Mouse (Mus musculus) forebrain, embryonic 15.5 days (tissue): Measurements from ENCODE around the gene Plce1. TPM values are rescaled to one million over a fixed set of nuclear protein-coding genes. Genes with fewer than 3 reads are reported as not detected.

Source experiments
- ATAC-seq: fragments of 200-750 bp; cut with Nextera tagmentation; replicated peaks from 2 replicates; pipeline ENCODE4 v1.8.0; 2017; ENCODE audit warnings: mild to moderate bottlenecking, moderate TSS enrichment, moderate library complexity
- H3K27ac ChIP-seq: fragments of 300-500 bp; sonication (generic); replicated peaks from 2 replicates; pipeline ENCODE4 v1.5.1; 2015; ENCODE audit warnings: mild to moderate bottlenecking, inconsistent platforms
- H3K27me3 ChIP-seq: fragments of 300-500 bp; sonication (generic); 2 replicates; pipeline ENCODE4 v1.6.1; 2015; ENCODE audit warnings: inconsistent platforms
- H3K36me3 ChIP-seq: fragments of 300-500 bp; sonication (generic); 2 replicates; pipeline ENCODE4 v1.6.1; 2015; ENCODE audit warnings: mild to moderate bottlenecking, inconsistent platforms
- H3K4me1 ChIP-seq: fragments of 300-500 bp; sonication (generic); 2 replicates; pipeline ENCODE4 v1.6.1; 2015; ENCODE audit warnings: inconsistent platforms
- H3K4me2 ChIP-seq: fragments of 300-500 bp; sonication (generic); replicated peaks from 2 replicates; pipeline ENCODE4 v1.6.1; 2015; ENCODE audit warnings: mild to moderate bottlenecking, inconsistent platforms
- H3K4me3 ChIP-seq: fragments of 300-500 bp; sonication (generic); 2 replicates; pipeline ENCODE4 v1.5.1; 2015; ENCODE audit warnings: mild to moderate bottlenecking, inconsistent platforms
- H3K9ac ChIP-seq: fragments of 300-500 bp; sonication (generic); replicated peaks from 2 replicates; pipeline ENCODE4 v1.6.1; 2015; ENCODE audit warnings: mild to moderate bottlenecking, inconsistent platforms
- H3K9me3 ChIP-seq: fragments of 300-500 bp; sonication (generic); 2 replicates; pipeline ENCODE4 v1.6.1; 2016; ENCODE audit warnings: inconsistent platforms
- WGBS: fragments of 180-500 bp; shearing (Covaris S2); methylation state at CpG from one replicate; pipeline ENCODE4 v1.1.7; 2015; ENCODE audit warnings: mixed read lengths; 5-methylcytosine and 5-hydroxymethylcytosine counted together
- polyA plus RNA-seq: library from polyadenylated mRNA; unstranded; fragments of >200 nt; fragmentation: Nextera tagmentation; extraction: Ambion mirVana; gene quantifications from 2 replicates; pipeline ENCODE4 v1.2.1, GENCODE M21; 2015

The Plce1 gene
- polyA plus RNA-seq, 1 experiment from 2014 or later = 4.4 TPM

GRCm38 (mm10) chr19:38721808-38722207, 240.9 kb downstream of the Plce1 start:
- H3K4me1 ChIP-seq = peaks cover 9% of the 10 kb centered on the region; the same call in 1 of the 2 replicates
- no peak overlapping the region for H3K27ac ChIP-seq
- ATAC-seq = no peak
- H3K9me3 ChIP-seq = no peaks in the 10 kb centered on the region
- no peak overlapping the region for H3K4me3 ChIP-seq
- WGBS = 92% methylated on average over 4 of the region's 4 CpGs
- no peaks in the 10 kb centered on the region for H3K36me3 ChIP-seq
- no peak overlapping the region for H3K4me2 ChIP-seq
- H3K9ac ChIP-seq = no peak overlapping the region
- H3K27me3 ChIP-seq = no peaks in the 10 kb centered on the region

GRCm38 (mm10) chr19:38722982-38723381, 242.1 kb downstream of the Plce1 start:
- WGBS = 85% methylated on average over 6 of the region's 6 CpGs

GRCm38 (mm10) chr19:38723969-38724368, 243.1 kb downstream of the Plce1 start:
- Histone ChIP-seq H3K4me2 (no peak overlapping the region), H3K27ac (peak overlapping the region; percentile 32; the same call in 1 of the 2 replicates), H3K4me1 (peaks cover 9% of the 10 kb centered on the region; the same call in 1 of the 2 replicates), H3K9me3 (no peaks in the 10 kb centered on the region), H3K27me3 (no peaks in the 10 kb centered on the region), H3K9ac (no peak overlapping the region), H3K4me3 (no peak overlapping the region), H3K36me3 (no peaks in the 10 kb centered on the region)
- 24% methylated on average over 5 of the region's 5 CpGs for WGBS
- ATAC-seq = no peak

More at GRCm38 (mm10) chr19:38722982-38723381, 242.1 kb downstream of the Plce1 start:
- no peak overlapping the region for H3K27ac ChIP-seq
- no peak overlapping the region for H3K9ac ChIP-seq
- no peaks in the 10 kb centered on the region for H3K36me3 ChIP-seq
- H3K4me2 ChIP-seq = no peak overlapping the region
- ATAC-seq = no peak
- H3K4me1 ChIP-seq = peaks cover 9% of the 10 kb centered on the region; the same call in 1 of the 2 replicates
- H3K4me3 ChIP-seq = no peak overlapping the region
- H3K9me3 ChIP-seq = no peaks in the 10 kb centered on the region
- H3K27me3 ChIP-seq = no peaks in the 10 kb centered on the region

GRCm38 (mm10) chr19:38728842-38729241, 247.9 kb downstream of the Plce1 start:
- no peak for ATAC-seq
- 65% methylated on average over 6 of the region's 6 CpGs for WGBS

DNA sequence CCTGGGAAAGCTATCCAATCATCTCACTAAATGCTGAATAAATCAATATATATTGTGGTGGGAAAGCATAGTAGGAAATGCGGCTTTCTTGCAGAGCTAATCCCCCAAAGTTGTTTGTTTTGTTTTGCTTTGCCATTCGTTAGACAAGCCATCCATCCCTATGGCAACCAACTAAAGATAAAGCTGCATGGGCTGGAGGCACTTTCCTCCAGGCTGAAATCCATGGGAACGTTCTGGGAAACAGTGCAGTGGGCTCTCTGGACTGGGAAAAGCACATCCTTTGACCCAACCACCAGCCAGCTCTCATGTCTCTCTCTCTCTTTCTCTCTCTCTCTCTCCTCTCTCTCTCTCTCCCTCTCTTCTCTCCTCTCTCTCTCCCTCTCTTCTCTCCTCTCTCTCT, 248.4 kb downstream of the Plce1 start:
- Histone ChIP-seq H3K27me3 (no peaks in the 10 kb centered on the region), H3K4me3 (no peak overlapping the region), H3K9me3 (no peaks in the 10 kb centered on the region), H3K4me1 (0 out of 2 replicates have a peak, but pooled peaks cover 2% of the 10 kb centered on the region), H3K27ac (no peak overlapping the region), H3K9ac (no peak overlapping the region), H3K36me3 (0 out of 2 replicates have a peak, but pooled peaks cover 1% of the 10 kb centered on the region), H3K4me2 (no peak overlapping the region)
- no peak for ATAC-seq
- 4% methylated on average over 3 of the region's 3 CpGs for WGBS

More at GRCm38 (mm10) chr19:38728842-38729241, 247.9 kb downstream of the Plce1 start:
- Histone ChIP-seq H3K4me2 (no peak overlapping the region), H3K4me3 (no peak overlapping the region), H3K27me3 (no peaks in the 10 kb centered on the region), H3K36me3 (no peaks in the 10 kb centered on the region), H3K4me1 (peaks cover 5% of the 10 kb centered on the region; the same call in 1 of the 2 replicates), H3K9ac (no peak overlapping the region), H3K27ac (no peak overlapping the region), H3K9me3 (no peaks in the 10 kb centered on the region)

- 92% methylated on average over 8 of the region's 8 CpGs for WGBS
- Histone ChIP-seq H3K4me3 (no peak overlapping the region), H3K4me2 (no peak overlapping the region)
Measured at GRCm38 (mm10) chr19:38744546-38744945, 263.6 kb downstream of the Plce1 start.

DNA sequence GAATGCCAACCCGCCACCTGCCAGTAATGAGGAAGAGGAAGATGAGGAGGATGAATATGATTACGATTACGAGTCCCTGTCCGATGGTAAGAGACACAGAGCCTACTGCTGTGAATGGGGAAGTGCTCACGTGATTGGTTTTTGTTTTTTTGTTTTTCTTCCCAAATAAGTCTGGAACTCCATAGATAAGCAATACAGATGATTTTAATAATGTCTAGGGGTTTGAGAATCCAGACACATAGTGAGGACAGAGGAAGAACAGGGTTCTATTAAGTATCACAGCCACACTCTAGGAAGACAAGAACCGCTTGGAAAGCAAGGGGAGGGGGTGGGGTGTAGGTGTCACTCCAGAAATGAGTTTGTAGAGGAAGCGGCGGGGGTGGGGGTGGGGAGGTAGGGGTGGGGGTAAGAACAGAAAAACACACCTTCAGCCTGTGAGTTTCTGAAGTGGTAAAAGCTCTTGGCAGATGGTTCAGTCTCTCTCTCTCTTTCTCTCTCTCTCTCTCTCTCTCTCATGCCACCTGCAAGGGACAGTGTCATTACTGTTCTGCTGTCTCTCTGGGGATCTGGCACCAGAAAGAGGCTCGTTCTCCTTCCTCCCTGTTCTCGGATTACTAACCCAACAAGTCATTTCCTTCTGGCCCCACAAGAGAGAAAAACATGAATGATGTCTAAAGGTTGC, 265.0 kb downstream of the Plce1 start:
- no peak overlapping the region for H3K4me2 ChIP-seq
- H3K9ac ChIP-seq = no peak overlapping the region
- no peaks in the 10 kb centered on the region for H3K9me3 ChIP-seq
- H3K36me3 ChIP-seq = no peaks in the 10 kb centered on the region
- no peaks in the 10 kb centered on the region for H3K27me3 ChIP-seq
- no peak overlapping the region for H3K27ac ChIP-seq
- no peaks in the 10 kb centered on the region for H3K4me1 ChIP-seq
- H3K4me3 ChIP-seq = no peak overlapping the region
- ATAC-seq = no peak
- 77% methylated on average over 10 of the region's 10 CpGs for WGBS

More at GRCm38 (mm10) chr19:38744546-38744945, 263.6 kb downstream of the Plce1 start:
- H3K9ac ChIP-seq = no peak overlapping the region
- ATAC-seq = no peak
- no peaks in the 10 kb centered on the region for H3K36me3 ChIP-seq
- H3K9me3 ChIP-seq = no peaks in the 10 kb centered on the region
- no peaks in the 10 kb centered on the region for H3K27me3 ChIP-seq
- no peak overlapping the region for H3K27ac ChIP-seq
- H3K4me1 ChIP-seq = no peaks in the 10 kb centered on the region

- Histone ChIP-seq H3K36me3 (no peaks in the 10 kb centered on the region), H3K9me3 (no peaks in the 10 kb centered on the region), H3K27me3 (no peaks in the 10 kb centered on the region), H3K4me1 (no peaks in the 10 kb centered on the region), H3K4me2 (no peak overlapping the region), H3K27ac (no peak overlapping the region), H3K4me3 (no peak overlapping the region), H3K9ac (no peak overlapping the region)
- WGBS = 52% methylated on average over 6 of the region's 6 CpGs
- ATAC-seq = no peak
Measured at GRCm38 (mm10) chr19:38746492-38747014, 265.6 kb downstream of the Plce1 start.

DNA sequence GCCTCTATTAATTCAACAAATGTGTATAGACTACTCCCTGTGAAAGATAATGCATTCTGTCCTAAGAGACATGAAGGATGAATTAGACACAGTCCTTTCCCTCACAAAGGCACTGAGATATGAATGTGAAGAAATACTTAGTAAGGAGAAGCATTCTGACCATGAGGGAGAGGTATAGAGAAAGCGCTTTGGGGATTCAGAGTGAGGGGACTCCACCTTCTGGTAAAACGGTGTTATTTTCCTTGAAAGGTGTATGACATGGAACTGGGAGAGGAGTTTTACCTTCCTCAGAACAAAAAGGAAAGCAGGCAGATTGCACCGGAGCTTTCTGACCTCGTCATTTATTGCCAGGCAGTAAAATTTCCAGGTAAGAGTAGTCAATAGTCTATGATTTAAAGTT, 269.3 kb downstream of the Plce1 start:
- no peak overlapping the region for H3K27ac ChIP-seq
- H3K9me3 ChIP-seq = no peaks in the 10 kb centered on the region
- no peak overlapping the region for H3K9ac ChIP-seq
- no peaks in the 10 kb centered on the region for H3K27me3 ChIP-seq
- ATAC-seq = no peak
- no peak overlapping the region for H3K4me2 ChIP-seq
- no peaks in the 10 kb centered on the region for H3K4me1 ChIP-seq
- no peaks in the 10 kb centered on the region for H3K36me3 ChIP-seq
- no peak overlapping the region for H3K4me3 ChIP-seq
- 64% methylated on average over 4 of the region's 4 CpGs for WGBS

- no peak for ATAC-seq
- WGBS = 77% methylated on average over 3 of the region's 3 CpGs
- no peak overlapping the region for H3K4me3 ChIP-seq
- H3K36me3 ChIP-seq = no peaks in the 10 kb centered on the region
- H3K9ac ChIP-seq = no peak overlapping the region
- no peak overlapping the region for H3K27ac ChIP-seq
- no peak overlapping the region for H3K4me2 ChIP-seq
- no peaks in the 10 kb centered on the region for H3K27me3 ChIP-seq
- H3K4me1 ChIP-seq = no peaks in the 10 kb centered on the region
- no peaks in the 10 kb centered on the region for H3K9me3 ChIP-seq
Measured at GRCm38 (mm10) chr19:38757161-38757560, 276.3 kb downstream of the Plce1 start.

- Histone ChIP-seq H3K9me3 (no peaks in the 10 kb centered on the region), H3K27me3 (no peaks in the 10 kb centered on the region), H3K27ac (no peak overlapping the region), H3K9ac (no peak overlapping the region), H3K4me2 (no peak overlapping the region), H3K4me1 (no peaks in the 10 kb centered on the region), H3K4me3 (no peak overlapping the region), H3K36me3 (no peaks in the 10 kb centered on the region)
- no peak for ATAC-seq
- 52% methylated on average over 5 of the region's 5 CpGs for WGBS
Measured at GRCm38 (mm10) chr19:38758056-38758455, 277.1 kb downstream of the Plce1 start.

DNA sequence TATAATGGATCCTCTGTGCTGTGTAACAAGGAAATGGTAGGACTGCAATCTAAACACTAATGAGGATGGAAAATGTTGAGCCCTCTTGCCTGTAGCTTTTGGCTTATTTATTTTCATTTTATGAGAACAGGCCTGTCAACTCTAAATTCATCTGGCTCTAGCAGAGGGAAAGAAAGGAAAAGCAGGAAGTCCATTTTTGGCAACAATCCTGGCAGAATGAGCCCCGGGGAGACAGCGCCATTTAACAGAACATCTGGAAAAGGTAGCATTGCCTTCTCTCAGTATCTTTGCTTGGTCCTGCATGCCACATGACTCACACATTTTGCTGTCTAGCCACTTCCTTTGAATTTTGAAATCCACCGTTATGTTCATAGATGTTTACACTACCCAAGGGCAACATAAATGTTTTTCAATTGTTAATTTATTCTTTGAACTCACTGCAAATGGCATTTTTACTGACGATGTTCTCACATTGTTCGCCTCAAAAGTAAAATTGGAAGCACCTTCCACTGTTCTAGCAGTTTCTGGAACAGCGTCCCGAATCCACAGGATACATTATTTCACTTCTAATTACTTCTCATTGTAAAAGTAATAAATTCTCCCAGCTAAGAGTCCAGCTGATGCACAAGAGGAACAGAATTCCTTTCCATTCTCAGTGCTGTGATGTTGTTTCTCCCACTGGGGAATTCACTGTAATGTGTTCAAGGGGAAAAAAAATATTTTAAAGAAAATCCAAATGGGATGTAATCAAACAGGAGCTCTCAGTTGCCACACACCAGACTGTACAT, 278.0 kb downstream of the Plce1 start:
- 88% methylated on average over 7 of the region's 7 CpGs for WGBS
- Histone ChIP-seq H3K27ac (no peak overlapping the region), H3K4me1 (no peaks in the 10 kb centered on the region)

More for the DNA sequence above, 278.0 kb downstream of the Plce1 start:
- Histone ChIP-seq H3K36me3 (no peaks in the 10 kb centered on the region), H3K9ac (no peak overlapping the region), H3K4me3 (no peak overlapping the region), H3K4me2 (no peak overlapping the region), H3K27me3 (no peaks in the 10 kb centered on the region), H3K9me3 (no peaks in the 10 kb centered on the region)
- ATAC-seq = no peak
